Mouse (Mus musculus): Measurements from ENCODE around the gene 4921524J17Rik. TPM values are rescaled to one million over a fixed set of nuclear protein-coding genes. Genes with fewer than 3 reads are reported as not detected.
A peak's percentile ranks its signal among the peaks of the same experiment; 100 is the strongest.

The 4921524J17Rik gene
- polyA plus RNA-seq, 1 experiment, result 5.5 TPM

GRCm38 (mm10) chr8:85470753-85471152 is 38.1 kb upstream of the 4921524J17Rik start:
- Histone ChIP-seq H3K4me3 (replicated peaks; ENCODE audit: extremely low read depth, low read depth, low read length) (no peak overlapping the region), H3K4me1 (ENCODE audit: control insufficient read depth, insufficient read depth, low read length) (no peaks in the 10 kb centered on the region)
- DNase-seq, result no peak
- TF ChIP-seq POLR2A (IDR thresholded peaks at IDR 0.05; ENCODE audit: borderline replicate concordance, extremely low read depth, low read depth, low read length) (no peak), CTCF (IDR thresholded peaks at IDR 0.05; ENCODE audit: insufficient read depth, low read length) (no peak)
- WGBS, result 80% methylated on average over 8 of the region's 8 CpGs

- Histone ChIP-seq H3K4me3 (replicated peaks; ENCODE audit: extremely low read depth, low read depth, low read length) (no peak overlapping the region), H3K4me1 (ENCODE audit: control insufficient read depth, insufficient read depth, low read length) (no peaks in the 10 kb centered on the region; the same call in 1 of the 2 replicates)
- WGBS, result 81% methylated on average over 4 of the region's 4 CpGs
- TF ChIP-seq CTCF (IDR thresholded peaks at IDR 0.05; ENCODE audit: insufficient read depth, low read length), result no peak
- no peak for TF ChIP-seq POLR2A (IDR thresholded peaks at IDR 0.05; ENCODE audit: borderline replicate concordance, extremely low read depth, low read depth, low read length)
- no peak for DNase-seq
Measured at GRCm38 (mm10) chr8:85466056-85466455, 33.4 kb upstream of the 4921524J17Rik start.

GRCm38 (mm10) chr8:85464316-85464715 is 31.7 kb upstream of the 4921524J17Rik start:
- no peak for DNase-seq
- H3K4me3 ChIP-seq (replicated peaks; ENCODE audit: extremely low read depth, low read depth, low read length), result no peak overlapping the region
- TF ChIP-seq CTCF (IDR thresholded peaks at IDR 0.05; ENCODE audit: insufficient read depth, low read length) (no peak), POLR2A (IDR thresholded peaks at IDR 0.05; ENCODE audit: borderline replicate concordance, extremely low read depth, low read depth, low read length) (no peak)
- no peaks in the 10 kb centered on the region; the same call in 1 of the 2 replicates for H3K4me1 ChIP-seq (ENCODE audit: control insufficient read depth, insufficient read depth, low read length)

GRCm38 (mm10) chr8:85462441-85462840 is 29.8 kb upstream of the 4921524J17Rik start:
- DNase-seq, result no peak
- no peak for TF ChIP-seq POLR2A (IDR thresholded peaks at IDR 0.05; ENCODE audit: borderline replicate concordance, extremely low read depth, low read depth, low read length)
- no peak for TF ChIP-seq CTCF (IDR thresholded peaks at IDR 0.05; ENCODE audit: insufficient read depth, low read length)

GRCm38 (mm10) chr8:85461377-85461776 is 28.7 kb upstream of the 4921524J17Rik start:
- WGBS, result 86% methylated on average over 3 of the region's 3 CpGs
- TF ChIP-seq CTCF (IDR thresholded peaks at IDR 0.05; ENCODE audit: insufficient read depth, low read length) (peak; percentile 28), POLR2A (IDR thresholded peaks at IDR 0.05; ENCODE audit: borderline replicate concordance, extremely low read depth, low read depth, low read length) (no peak)
- H3K4me1 ChIP-seq (ENCODE audit: control insufficient read depth, insufficient read depth, low read length), result no peaks in the 10 kb centered on the region; the same call in 1 of the 2 replicates
- H3K4me3 ChIP-seq (replicated peaks; ENCODE audit: extremely low read depth, low read depth, low read length), result no peak overlapping the region
- no peak for DNase-seq

More at GRCm38 (mm10) chr8:85462441-85462840, 29.8 kb upstream of the 4921524J17Rik start:
- no peaks in the 10 kb centered on the region; the same call in 1 of the 2 replicates for H3K4me1 ChIP-seq (ENCODE audit: control insufficient read depth, insufficient read depth, low read length)
- 69% methylated on average over 1 of the region's 1 CpGs for WGBS
- no peak overlapping the region for H3K4me3 ChIP-seq (replicated peaks; ENCODE audit: extremely low read depth, low read depth, low read length)

- 35% methylated on average over 5 of the region's 5 CpGs for WGBS
- peak; percentile 9 for DNase-seq
- no peaks in the 10 kb centered on the region; the same call in 1 of the 2 replicates for H3K4me1 ChIP-seq (ENCODE audit: control insufficient read depth, insufficient read depth, low read length)
- H3K4me3 ChIP-seq (replicated peaks; ENCODE audit: extremely low read depth, low read depth, low read length), result no peak overlapping the region
- TF ChIP-seq CTCF (IDR thresholded peaks at IDR 0.05; ENCODE audit: insufficient read depth, low read length), result no peak
- no peak for TF ChIP-seq POLR2A (IDR thresholded peaks at IDR 0.05; ENCODE audit: borderline replicate concordance, extremely low read depth, low read depth, low read length)
Measured at GRCm38 (mm10) chr8:85460804-85461203, 28.2 kb upstream of the 4921524J17Rik start.

- DNase-seq, result no peak
- TF ChIP-seq CTCF (IDR thresholded peaks at IDR 0.05; ENCODE audit: insufficient read depth, low read length) (no peak), POLR2A (IDR thresholded peaks at IDR 0.05; ENCODE audit: borderline replicate concordance, extremely low read depth, low read depth, low read length) (no peak)
- 53% methylated on average over 3 of the region's 3 CpGs for WGBS
- Histone ChIP-seq H3K4me1 (ENCODE audit: control insufficient read depth, insufficient read depth, low read length) (no peaks in the 10 kb centered on the region; the same call in 1 of the 2 replicates), H3K4me3 (replicated peaks; ENCODE audit: extremely low read depth, low read depth, low read length) (no peak overlapping the region)
Measured at GRCm38 (mm10) chr8:85459582-85459981, 26.9 kb upstream of the 4921524J17Rik start.

- DNase-seq, result peak; percentile 38
- no peaks in the 10 kb centered on the region; the same call in 1 of the 2 replicates for H3K4me1 ChIP-seq (ENCODE audit: control insufficient read depth, insufficient read depth, low read length)
- no peak overlapping the region for H3K4me3 ChIP-seq (replicated peaks; ENCODE audit: extremely low read depth, low read depth, low read length)
- 8% methylated on average over 14 of the region's 14 CpGs for WGBS
- TF ChIP-seq POLR2A (IDR thresholded peaks at IDR 0.05; ENCODE audit: borderline replicate concordance, extremely low read depth, low read depth, low read length), result no peak
- TF ChIP-seq CTCF (IDR thresholded peaks at IDR 0.05; ENCODE audit: insufficient read depth, low read length), result peak; percentile 84
Measured at GRCm38 (mm10) chr8:85456536-85456935, 23.9 kb upstream of the 4921524J17Rik start.

GRCm38 (mm10) chr8:85454750-85455149 is 22.1 kb upstream of the 4921524J17Rik start:
- 53% methylated on average over 8 of the region's 8 CpGs for WGBS
- H3K4me1 ChIP-seq (ENCODE audit: control insufficient read depth, insufficient read depth, low read length), result no peaks in the 10 kb centered on the region; the same call in 1 of the 2 replicates
- no peak for DNase-seq
- TF ChIP-seq CTCF (IDR thresholded peaks at IDR 0.05; ENCODE audit: insufficient read depth, low read length), result no peak
- TF ChIP-seq POLR2A (IDR thresholded peaks at IDR 0.05; ENCODE audit: borderline replicate concordance, extremely low read depth, low read depth, low read length), result no peak
- no peak overlapping the region for H3K4me3 ChIP-seq (replicated peaks; ENCODE audit: extremely low read depth, low read depth, low read length)

- no peaks in the 10 kb centered on the region; the same call in 1 of the 2 replicates for H3K4me1 ChIP-seq (ENCODE audit: control insufficient read depth, insufficient read depth, low read length)
- no peak overlapping the region for H3K4me3 ChIP-seq (replicated peaks; ENCODE audit: extremely low read depth, low read depth, low read length)
- TF ChIP-seq POLR2A (IDR thresholded peaks at IDR 0.05; ENCODE audit: borderline replicate concordance, extremely low read depth, low read depth, low read length) (no peak), CTCF (IDR thresholded peaks at IDR 0.05; ENCODE audit: insufficient read depth, low read length) (no peak)
- no peak for DNase-seq
- WGBS, result 90% methylated on average over 2 of the region's 2 CpGs
Measured at GRCm38 (mm10) chr8:85453256-85453655, 20.6 kb upstream of the 4921524J17Rik start.
